Mouse (Mus musculus) right cerebral cortex, postnatal 36 days (tissue): Measurements from ENCODE around the gene Racgap1.

Source experiments
- DNase-seq, 2 experiments: peaks; one replicate each; pipeline ENCODE4 v3.0.0; 2022; ENCODE audit warnings: low spot score in 2 of 2, mixed read lengths in 1 of 2

Gene Racgap1

DNA sequence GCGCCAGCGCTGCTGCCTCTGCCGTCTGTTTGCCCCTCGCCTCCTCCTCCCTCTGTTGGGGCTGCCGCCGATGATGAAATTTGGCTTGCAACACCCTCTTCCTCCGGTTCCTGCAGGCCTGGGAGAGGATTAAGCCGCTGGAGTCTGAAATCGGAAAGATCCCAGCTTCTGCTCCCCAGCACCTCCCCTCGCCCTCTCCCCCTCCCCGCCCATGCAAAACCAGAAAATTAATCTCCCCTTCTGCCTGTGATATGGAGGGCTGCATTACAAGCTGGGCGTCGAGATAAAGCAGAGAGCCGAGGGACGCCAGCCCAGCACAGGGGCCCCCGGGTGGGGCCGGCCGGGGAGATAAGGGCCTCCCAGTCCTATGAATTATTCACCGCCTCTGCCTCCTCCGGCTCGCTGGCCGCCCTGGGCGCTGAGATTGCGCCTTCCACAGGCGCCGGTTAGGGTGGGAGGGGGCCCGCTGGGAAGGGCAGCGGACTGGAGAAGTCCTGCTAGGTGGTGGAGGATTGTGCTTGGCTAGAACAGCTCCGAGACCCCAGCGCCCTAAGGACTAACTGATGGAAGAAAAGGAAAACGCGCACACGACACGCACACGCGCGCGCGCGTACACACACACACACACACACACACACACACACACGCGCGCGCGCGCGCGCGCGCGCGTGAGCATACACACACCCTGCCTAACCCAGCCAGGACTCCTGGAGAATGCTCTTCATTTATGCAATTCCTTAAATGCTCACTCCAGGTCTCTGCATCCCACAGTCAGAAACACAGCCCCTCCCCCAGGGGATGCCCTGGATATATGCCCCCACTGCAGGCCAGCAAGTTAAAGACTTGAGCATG is 13.4 kb upstream of the Racgap1 start:
- DNase-seq = peak; percentile 73 to 78

DNA sequence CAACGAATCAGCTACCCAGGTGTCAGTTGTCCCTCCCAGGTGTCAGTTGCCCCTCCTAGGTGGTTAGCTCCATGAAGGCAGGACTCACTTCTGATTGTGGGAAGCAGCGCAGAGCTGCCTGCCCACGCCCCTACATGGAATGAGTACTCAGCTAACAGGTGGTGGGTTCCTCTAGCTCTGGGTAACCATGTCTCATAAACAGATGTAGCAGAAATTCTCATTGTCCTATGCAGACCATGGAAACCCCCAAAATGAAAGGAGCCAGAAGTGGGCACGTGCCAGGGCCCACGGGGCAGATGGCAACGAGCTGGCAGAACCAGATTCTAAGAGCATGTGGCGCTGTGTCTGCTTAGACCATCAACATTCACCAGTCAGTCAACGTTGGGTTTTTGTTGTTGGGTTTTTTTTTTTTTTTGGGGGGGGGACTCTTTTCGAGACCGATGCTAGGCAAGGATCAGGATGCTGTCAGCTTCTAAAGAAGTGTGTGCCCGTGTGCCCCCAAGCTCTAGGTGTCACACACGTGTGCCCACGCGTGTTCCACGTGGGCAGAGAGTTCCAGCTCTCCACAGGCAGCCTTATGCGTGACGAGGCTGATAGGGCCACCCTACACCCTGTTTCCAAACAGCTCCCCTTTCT is 12.6 kb upstream of the Racgap1 start:
- peak in 1 of 2 experiments; percentile 39 for DNase-seq

DNA sequence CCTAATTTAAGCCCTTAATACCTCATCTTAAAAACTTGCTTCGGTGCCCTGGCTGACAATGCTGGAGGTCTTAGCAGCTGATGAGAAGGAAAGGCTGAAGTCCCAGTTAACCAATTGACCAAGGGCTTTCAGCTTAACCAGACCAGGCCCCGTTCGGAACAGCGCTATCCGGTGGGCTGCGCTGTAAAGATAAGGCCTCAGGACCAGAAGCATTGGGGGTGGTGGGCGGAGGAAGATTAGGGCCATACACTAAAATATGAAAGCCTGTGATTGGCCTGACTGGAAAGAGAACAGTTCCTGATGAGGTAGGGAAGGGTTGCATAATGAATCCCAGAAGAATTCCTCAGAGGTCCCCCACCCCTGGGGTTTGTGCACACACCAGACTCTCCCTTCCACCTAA is 10.9 kb upstream of the Racgap1 start:
- no peak for DNase-seq

- no peak for DNase-seq
Observed at GRCm38 (mm10) chr15:99661121-99661830, 9.8 kb upstream of the Racgap1 start.

DNA sequence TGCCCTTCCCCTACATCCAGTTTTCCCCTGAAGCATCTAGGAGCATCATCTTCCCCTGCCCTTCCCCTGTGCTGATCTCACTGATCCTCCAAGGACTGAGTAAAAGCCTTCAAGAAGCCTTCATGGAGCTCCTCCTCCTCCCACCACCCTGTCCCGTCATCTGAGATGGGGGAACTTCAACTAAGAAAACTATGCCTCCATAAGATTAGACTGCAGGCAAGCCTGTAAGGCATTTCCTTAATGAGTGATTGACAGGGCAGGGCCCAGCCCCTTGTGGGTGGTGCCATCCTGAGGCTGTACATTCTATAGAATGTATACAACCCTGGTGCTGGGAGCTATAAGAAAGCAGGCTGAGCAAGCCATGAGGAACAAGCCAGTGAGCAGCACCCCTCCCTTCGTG is 7.0 kb upstream of the Racgap1 start:
- DNase-seq = no peak

- DNase-seq = no peak
Observed at GRCm38 (mm10) chr15:99655956-99656355, 4.5 kb upstream of the Racgap1 start.

DNA sequence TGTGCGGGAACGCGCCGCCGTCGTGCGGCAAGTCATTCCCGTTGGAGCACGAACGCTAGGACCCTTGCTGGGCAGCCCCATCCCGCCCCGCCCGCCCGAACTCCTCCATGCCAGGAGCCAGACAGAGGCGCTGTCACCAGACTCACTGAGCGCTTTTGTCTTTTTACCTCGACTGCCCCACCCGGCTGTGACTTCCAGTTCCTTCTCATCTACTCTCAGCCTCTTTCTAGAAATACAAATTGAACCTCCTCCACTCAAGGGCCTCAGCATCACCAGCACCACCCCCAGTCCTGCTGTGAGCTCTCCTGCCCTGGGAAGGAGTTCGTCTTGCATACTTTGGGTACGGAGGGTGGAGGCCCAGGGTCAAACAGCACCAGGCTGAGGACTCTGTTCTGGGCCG is 2.4 kb upstream of the Racgap1 start:
- DNase-seq = no peak

GRCm38 (mm10) chr15:99653291-99653690 is 1.8 kb upstream of the Racgap1 start:
- no peak for DNase-seq

DNA sequence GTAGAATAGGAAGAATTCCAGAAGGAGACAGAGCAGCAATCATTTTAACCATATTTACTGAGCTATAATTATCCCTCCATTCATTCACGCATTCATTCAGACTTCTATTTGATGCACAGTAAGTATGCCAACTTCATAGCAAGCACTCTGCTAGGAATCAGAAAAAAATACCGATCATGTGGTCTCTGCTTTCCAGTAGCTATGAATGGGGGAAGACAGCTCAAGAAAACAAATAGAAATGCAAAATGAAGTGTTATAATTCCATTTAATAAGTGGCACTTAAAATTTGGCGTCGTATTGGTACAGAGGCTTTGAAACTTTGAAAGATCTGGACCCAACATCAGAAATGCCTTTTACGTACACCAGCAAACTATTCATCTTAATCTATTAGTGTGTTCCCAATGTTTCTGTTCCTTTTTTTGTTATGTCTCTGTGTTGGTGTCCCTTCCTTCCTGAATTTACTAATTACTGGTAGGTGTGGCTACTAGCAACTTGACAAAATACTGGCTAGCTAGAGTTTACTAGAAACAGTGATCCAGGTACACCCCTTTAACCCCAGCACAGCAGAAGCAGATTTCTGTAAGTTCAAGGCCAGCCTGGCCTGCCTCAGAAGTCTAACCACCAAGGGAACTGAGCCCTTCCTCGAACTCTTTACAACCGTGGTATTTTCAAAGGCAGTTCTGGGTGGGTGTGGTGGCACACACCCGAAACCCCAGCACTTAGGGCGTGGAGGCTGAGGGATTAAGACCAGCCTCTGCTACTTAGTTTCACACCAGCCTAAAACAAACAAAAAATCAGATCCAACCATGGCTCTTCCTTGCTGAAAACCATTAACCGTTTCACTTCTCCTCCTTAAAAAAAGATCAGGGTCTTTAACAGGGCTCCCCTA is 772 bp upstream of the Racgap1 start:
- DNase-seq = no peak

GRCm38 (mm10) chr15:99650304-99650703 is 1.2 kb downstream of the Racgap1 start:
- no peak for DNase-seq

DNA sequence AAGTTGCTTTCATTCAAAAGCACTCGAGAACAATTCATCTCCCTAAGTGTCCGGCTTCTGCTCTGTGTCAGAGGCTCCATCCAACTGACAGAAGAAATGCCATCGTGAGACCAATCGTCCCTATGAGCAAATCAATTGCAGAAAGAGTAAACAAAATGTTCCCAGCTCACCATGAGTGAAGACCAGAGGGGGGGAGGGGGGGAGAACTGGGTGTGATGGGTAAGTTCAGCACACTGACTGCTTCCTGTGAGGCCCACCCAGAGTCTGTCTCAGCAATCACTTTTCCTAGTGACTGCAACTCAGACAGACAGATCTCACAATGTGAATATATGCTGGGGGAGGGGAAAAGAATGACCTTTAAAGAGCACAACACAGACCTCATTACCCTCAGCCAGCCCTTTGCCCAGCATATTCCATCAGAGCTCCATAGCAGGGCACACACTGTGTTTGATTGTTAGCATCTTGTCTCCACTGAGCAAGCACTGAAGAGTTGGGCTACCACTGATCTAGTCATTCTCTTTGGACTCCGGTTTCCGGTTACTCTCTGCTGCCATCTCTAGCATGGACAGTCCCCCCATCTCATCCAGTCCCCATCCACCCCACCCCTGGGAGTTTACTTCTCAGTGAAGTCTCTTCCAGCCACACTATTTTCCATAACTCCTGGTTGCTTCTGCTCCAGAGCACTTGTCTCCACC is 2.2 kb downstream of the Racgap1 start:
- DNase-seq = no peak

DNA sequence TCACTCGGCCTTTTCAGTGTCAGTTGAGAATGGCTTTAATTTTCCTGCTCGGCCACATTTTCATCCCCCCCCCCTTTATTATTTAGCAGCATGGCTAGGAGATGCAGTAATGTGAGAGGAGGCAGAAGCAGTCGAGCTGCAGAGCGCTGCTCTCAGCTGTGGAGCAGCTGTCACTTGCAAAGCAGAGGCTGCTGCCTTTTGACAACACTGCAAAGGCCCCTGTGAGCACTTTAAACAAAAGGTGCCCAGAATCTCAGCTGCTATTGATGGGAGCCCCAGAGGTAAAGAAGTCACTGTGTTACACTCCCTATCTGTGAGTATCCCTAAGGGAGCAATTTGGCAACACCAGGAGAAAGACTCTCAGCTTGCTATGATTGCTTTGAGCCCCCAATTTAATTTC is 3.1 kb downstream of the Racgap1 start:
- no peak for DNase-seq

GRCm38 (mm10) chr15:99644776-99645175 is 6.7 kb downstream of the Racgap1 start:
- DNase-seq = peak in 1 of 2 experiments; percentile 22

GRCm38 (mm10) chr15:99643832-99644231 is 7.6 kb downstream of the Racgap1 start:
- no peak for DNase-seq

DNA sequence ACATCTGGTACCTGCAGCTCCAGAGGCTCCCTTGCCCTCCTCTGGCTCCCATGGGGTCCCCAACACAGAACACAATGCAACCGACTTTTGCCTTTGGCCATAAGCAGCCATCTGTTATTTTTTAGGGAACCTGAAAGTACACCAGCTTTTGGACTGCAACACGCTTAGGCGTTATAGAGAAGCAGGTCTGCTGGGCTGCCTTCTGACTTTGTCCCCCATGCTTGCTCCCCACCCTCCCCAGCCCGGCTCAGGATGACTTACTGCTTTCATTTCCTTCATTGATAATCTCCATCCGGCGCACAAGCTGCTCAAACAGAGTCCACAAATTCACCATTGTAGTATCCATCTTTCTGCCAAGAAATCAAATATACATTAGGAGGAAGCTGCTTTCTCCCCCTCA is 8.8 kb downstream of the Racgap1 start:
- DNase-seq = no peak

GRCm38 (mm10) chr15:99638124-99638485 is 13.4 kb downstream of the Racgap1 start:
- no peak for DNase-seq

DNA sequence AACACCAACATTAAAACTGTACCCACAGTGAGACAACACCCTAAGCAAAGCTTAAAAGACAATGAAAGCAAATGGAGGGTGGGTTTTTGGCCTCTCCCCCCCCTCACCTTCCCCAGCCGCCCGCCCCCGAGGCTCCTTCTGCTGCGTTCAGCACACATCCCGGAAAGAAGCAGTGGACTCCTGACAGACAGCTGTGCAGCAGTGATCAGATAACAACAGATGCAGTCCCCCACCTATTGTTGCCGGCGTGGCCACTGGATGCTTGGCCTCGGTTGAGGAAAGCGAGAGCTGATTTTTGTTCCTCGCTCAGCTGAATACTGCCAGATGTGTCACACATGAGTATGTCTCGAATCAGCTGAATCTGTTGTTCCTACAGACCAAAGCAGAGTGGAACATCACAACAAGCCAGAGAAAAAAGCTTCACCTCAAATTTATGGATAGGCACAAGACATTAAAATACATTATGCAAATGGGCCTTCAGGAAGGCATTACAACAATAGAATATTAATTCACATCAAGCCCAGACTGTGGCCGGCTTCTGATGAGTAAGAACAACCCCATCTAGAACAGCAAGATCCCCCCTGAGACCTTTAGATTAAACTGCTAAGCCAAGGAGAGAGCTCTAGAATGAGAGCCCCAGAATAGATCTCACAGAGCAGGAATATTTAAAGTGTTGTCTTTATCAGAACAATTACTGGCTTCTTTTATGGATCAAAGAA is 13.9 kb downstream of the Racgap1 start:
- no peak for DNase-seq

GRCm38 (mm10) chr15:99634702-99635101 is 16.8 kb downstream of the Racgap1 start:
- DNase-seq = no peak

DNA sequence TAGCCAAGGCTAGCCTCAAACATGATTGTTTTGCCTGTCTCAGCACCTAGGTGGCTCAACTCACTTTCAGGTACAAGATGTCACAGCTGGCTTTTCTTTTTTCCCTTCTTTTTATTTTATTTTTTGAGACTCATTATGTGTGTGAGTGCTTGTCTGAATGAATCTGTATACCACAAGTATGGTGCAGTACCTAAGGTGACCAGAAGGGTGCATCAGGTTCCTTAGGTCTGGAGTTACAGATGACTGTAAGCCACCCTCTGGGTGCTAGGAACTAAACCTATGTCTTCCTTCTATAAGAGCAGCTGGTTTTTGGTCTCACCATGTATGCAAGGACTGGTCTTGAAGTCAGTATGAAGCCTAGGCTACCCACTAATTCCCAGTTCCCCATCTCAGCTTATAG is 19.8 kb downstream of the Racgap1 start:
- no peak for DNase-seq

GRCm38 (mm10) chr15:99622063-99622462 is 29.4 kb downstream of the Racgap1 start:
- no peak for DNase-seq
